ENCODE assay signal across 29 mouse cellular contexts in genomic region chr17:78207246-78207645, GRCm38 (mm10). TPM values are rescaled to one million over a fixed set of nuclear protein-coding genes. Genes with fewer than 3 reads are reported as not detected.
DNase-seq lines count a peak whose midpoint lies in the region; ATAC-seq and TF ChIP-seq lines count a peak whose summit lies in the region.
"Had no signal": no experiment of that assay in that cellular context is flagged by ENCODE, and none has a peak within 500 bp of the region (broad histone marks: within the 10 kb centered on the region; RNA-seq: fewer than 3 reads in every experiment).

No protein-coding gene starts in this region.

- peak; percentile 37 for DNase-seq in lung, postnatal 0 days (ENCODE audit: low spot score)
- no peak for DNase-seq in lung, postnatal 4 days
- peak; percentile 57 for DNase-seq in adipocyte (ENCODE audit: low spot score)
- DNase-seq in urinary bladder, adult 2 months (ENCODE audit: low spot score) = no peak
- DNase-seq: adrenal gland, postnatal 25 days; cerebellum, adult 18-20 months; cerebellum, postnatal 10 days; gastrocnemius, postnatal 14 days; heart, adult 18-20 months; heart, postnatal 4 days; kidney, postnatal 36 days; left cerebral cortex, postnatal 4 days; lung, postnatal 36 days; right cerebral cortex, postnatal 25 days; thymus, adult 2 months; thymus, postnatal 4 days had no signal

- H3K4me3 ChIP-seq in lung, postnatal 0 days (ENCODE audit: low read depth, low read length) = no peak overlapping the region
- H3K4me3 ChIP-seq in limb, embryonic 12.5 days (replicated peaks) = no peak overlapping the region
- H3K4me3 ChIP-seq: embryonic facial prominence, embryonic 13.5 days; forebrain, embryonic 13.5 days; hindbrain, embryonic 13.5 days; lung, embryonic 15.5 days; megakaryocyte, embryonic 14.5 days; midbrain, embryonic 13.5 days; stomach, embryonic 15.5 days had no signal

- no peak for TF ChIP-seq CTCF in lung, postnatal 0 days (IDR thresholded peaks at IDR 0.05)

- 50% methylated on average over 3 of the region's 3 CpGs for WGBS in lung, postnatal 0 days
- WGBS in limb, embryonic 12.5 days = 69% methylated on average over 3 of the region's 3 CpGs

- H3K9ac ChIP-seq in lung, postnatal 0 days (replicated peaks; ENCODE audit: low read depth) = no peak overlapping the region
- H3K9ac ChIP-seq in limb, embryonic 12.5 days (replicated peaks) = no peak overlapping the region; the same call in 1 of the 2 replicates
- H3K9ac ChIP-seq: embryonic facial prominence, embryonic 13.5 days; forebrain, embryonic 13.5 days; hindbrain, embryonic 13.5 days; lung, embryonic 15.5 days; midbrain, embryonic 13.5 days; stomach, embryonic 15.5 days had no signal

- H3K27ac ChIP-seq in lung, postnatal 0 days (ENCODE audit: low read length) = no peak overlapping the region
- peak overlapping the region; percentile 64 for H3K27ac ChIP-seq in limb, embryonic 12.5 days
- H3K27ac ChIP-seq: embryonic facial prominence, embryonic 13.5 days; forebrain, embryonic 13.5 days; hindbrain, embryonic 13.5 days; lung, embryonic 15.5 days; midbrain, embryonic 13.5 days; stomach, embryonic 15.5 days had no signal

- TF ChIP-seq EP300 in lung, postnatal 0 days (IDR thresholded peaks at IDR 0.05) = no peak

- H3K27me3 ChIP-seq in lung, postnatal 0 days (replicated peaks; ENCODE audit: insufficient read depth, low read length) = peaks cover 6% of the 10 kb centered on the region; the same call in 1 of the 2 replicates
- H3K27me3 ChIP-seq in limb, embryonic 12.5 days = no peaks in the 10 kb centered on the region; the same call in 1 of the 2 replicates
- H3K27me3 ChIP-seq: embryonic facial prominence, embryonic 13.5 days; forebrain, embryonic 13.5 days; hindbrain, embryonic 13.5 days; megakaryocyte, embryonic 14.5 days; midbrain, embryonic 13.5 days; Patski; stomach, embryonic 15.5 days had no signal

- H3K9me3 ChIP-seq in lung, postnatal 0 days (ENCODE audit: low read length) = no peaks in the 10 kb centered on the region
- no peaks in the 10 kb centered on the region for H3K9me3 ChIP-seq in limb, embryonic 12.5 days
- H3K9me3 ChIP-seq: embryonic facial prominence, embryonic 13.5 days; forebrain, embryonic 13.5 days; G1E; hindbrain, embryonic 13.5 days; lung, embryonic 15.5 days; megakaryocyte, embryonic 14.5 days; midbrain, embryonic 13.5 days; stomach, embryonic 15.5 days had no signal

- H3K4me2 ChIP-seq in lung, postnatal 0 days (replicated peaks; ENCODE audit: low read depth, low read length) = no peak overlapping the region
- peak overlapping the region; percentile 24 for H3K4me2 ChIP-seq in limb, embryonic 12.5 days
- H3K4me2 ChIP-seq: embryonic facial prominence, embryonic 13.5 days; forebrain, embryonic 13.5 days; heart, embryonic 11.5 days; hindbrain, embryonic 13.5 days; liver, embryonic 11.5 days; lung, embryonic 15.5 days; midbrain, embryonic 13.5 days; stomach, embryonic 15.5 days had no signal

- H3K36me3 ChIP-seq in lung, postnatal 0 days (ENCODE audit: insufficient read depth, low read length) = no peaks in the 10 kb centered on the region
- no peaks in the 10 kb centered on the region for H3K36me3 ChIP-seq in limb, embryonic 12.5 days
- H3K36me3 ChIP-seq: embryonic facial prominence, embryonic 13.5 days; hindbrain, embryonic 13.5 days; lung, embryonic 15.5 days; midbrain, embryonic 13.5 days; stomach, embryonic 15.5 days had no signal

- no peak for ATAC-seq in lung, postnatal 0 days
- ATAC-seq in limb, embryonic 12.5 days (ENCODE audit: insufficient number of reproducible peaks, insufficient read depth, low FRiP score, low TSS enrichment, low read depth) = no peak
- ATAC-seq in activated CD4-positive, CD25-positive, alpha-beta regulatory T cell, adult 4 months = no peak
- ATAC-seq: midbrain, embryonic 13.5 days had no signal

- H3K4me1 ChIP-seq in lung, postnatal 0 days (ENCODE audit: insufficient read depth, low read depth, low read length) = peaks cover 12% of the 10 kb centered on the region
- peaks cover 80% of the 10 kb centered on the region for H3K4me1 ChIP-seq in limb, embryonic 12.5 days (replicated peaks)

RNA-seq across cellular contexts. Expression of gene Crim1, which starts 7.2 kb away (rescaled TPM):
- polyA plus RNA-seq in lung, postnatal 0 days (2015; fragmentation: Nextera tagmentation; extraction: Ambion mirVana) = 8.2 and 10.2 TPM in 2 replicates
- 5.5 and 5.6 TPM in 2 replicates for polyA plus RNA-seq in limb, embryonic 12.5 days (2016; fragmentation: Nextera tagmentation; extraction: Ambion mirVana)
- 1 to 10 TPM; 5.6 to 7.7 TPM for polyA plus RNA-seq in activated CD4-positive, CD25-positive, alpha-beta regulatory T cell, adult 4 months (2017; shearing (Covaris generic))
- polyA plus RNA-seq in urinary bladder, adult 2 months (2012; rRNA removed) = 31.0 and 36.7 TPM in 2 replicates

Comparison
In these comparisons a context has a peak if more than half of its experiments do, and no peak if none do; other contexts are left out.
1. DNase-seq: peak in lung, postnatal 0 days (single experiment) and adipocyte (single experiment); none in lung, postnatal 4 days (0 of 2) and urinary bladder, adult 2 months (single experiment).